Mouse (Mus musculus) erythroblast, embryonic 14.5 days (primary cell): ENCODE measurements around the gene Tmem207.

Source experiments
- GATA1 ChIP-seq: IDR thresholded peaks from 2 replicates; pipeline ENCODE4 v1.6.1; 2012; ENCODE audit warnings: low read length, inconsistent platforms, mixed read lengths
- TAL1 ChIP-seq: IDR thresholded peaks from 3 replicates; pipeline ENCODE4 v1.6.1; 2012; ENCODE audit warnings: low read length, inconsistent platforms, mixed read lengths

DNA sequence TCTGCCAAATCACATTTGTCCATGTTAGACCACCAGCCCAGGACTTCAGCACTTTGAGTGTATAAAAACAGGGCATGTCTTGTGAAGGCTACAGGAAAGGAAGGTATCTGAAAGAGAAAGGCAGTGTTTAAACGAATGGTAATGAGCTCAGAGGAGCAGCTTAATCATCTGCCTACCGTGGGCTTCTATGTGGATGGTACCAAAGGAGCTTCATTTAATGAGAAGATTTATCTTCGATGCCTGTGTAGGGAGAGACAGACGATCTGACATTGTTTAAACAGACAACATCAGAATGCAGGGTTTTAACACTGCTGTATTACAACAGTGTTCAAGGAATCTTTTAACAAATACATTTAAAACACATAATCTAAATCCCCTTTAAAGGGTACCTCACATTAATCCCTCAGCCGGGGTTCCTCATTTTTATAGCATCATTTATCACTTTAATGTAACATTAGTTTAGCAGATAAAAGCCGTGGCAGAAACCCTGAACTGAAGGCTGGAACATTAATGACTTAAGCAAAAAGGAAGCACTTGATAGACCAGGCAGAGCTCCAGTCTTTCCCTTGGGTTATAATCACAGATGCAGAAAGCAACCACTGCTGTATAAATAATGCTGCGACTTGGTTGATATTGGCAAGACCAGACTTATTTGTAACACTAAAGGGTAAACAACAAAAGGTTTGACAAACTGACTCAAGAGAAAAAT is 19.8 kb upstream of the Tmem207 start:
- TF ChIP-seq GATA1 (no peak), TAL1 (no peak)
